Mouse (Mus musculus): ENCODE data around the gene Gpsm2.

- TF ChIP-seq CTCF (conservative IDR thresholded peaks at IDR 0.05; ENCODE audit: insufficient read depth, insufficient read length, low read depth, low read length) (no peak), POLR2A (IDR thresholded peaks at IDR 0.05; ENCODE audit: low read depth, low read length) (no peak)
Measured at GRCm38 (mm10) chr3:108726413-108726812, 4.3 kb upstream of the Gpsm2 start.
